Mouse (Mus musculus) 416B (cell line): Measurements from ENCODE around the gene Ripk3.

Source experiments
- DNase-seq: peaks from one replicate; pipeline ENCODE4 v3.0.0; 2011; ENCODE audit warnings: low read depth

The Ripk3 gene

DNA sequence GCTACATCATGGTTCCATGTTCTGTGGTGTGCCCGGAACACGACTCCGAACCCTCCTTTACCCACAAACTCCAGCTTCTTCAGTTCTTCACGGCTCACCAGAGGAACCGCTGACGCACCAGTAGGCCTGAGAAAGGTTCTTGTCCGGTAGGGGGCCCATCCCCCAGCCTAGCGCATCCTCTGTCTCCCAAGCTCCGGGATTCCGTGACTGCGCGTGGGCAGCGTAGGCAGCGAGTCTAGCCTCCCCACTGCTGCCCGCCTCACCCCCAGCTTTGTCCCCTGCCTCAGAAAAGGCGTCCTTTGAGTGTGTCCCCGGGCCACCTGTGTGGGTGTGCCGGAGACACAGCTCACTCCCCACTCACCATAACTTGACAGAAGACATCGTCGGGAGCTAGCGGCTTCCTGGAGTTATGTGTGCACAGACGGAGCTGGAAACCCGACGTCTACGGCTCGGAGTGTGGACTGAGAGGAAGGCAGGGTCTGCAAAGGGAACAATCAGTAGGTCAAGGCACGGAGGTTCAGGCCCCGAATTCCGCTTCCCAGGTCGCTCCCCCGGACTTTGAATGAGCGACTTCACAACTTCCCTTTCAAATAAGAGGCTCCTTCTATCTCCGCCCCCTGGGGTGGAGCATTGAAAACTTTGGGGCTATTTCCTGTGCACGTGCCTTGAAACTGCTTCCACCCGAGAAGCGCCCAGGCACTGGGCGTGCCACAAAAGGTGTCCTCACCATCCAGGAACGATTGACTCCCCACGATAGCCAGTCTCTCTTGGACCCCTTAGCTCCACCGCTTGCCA lies at the start of gene Ripk3:
TSS of gene Ripk3 (minus strand) at position 610 of the 795 bp plus-strand sequence.
- DNase-seq: peak; percentile 92

DNA sequence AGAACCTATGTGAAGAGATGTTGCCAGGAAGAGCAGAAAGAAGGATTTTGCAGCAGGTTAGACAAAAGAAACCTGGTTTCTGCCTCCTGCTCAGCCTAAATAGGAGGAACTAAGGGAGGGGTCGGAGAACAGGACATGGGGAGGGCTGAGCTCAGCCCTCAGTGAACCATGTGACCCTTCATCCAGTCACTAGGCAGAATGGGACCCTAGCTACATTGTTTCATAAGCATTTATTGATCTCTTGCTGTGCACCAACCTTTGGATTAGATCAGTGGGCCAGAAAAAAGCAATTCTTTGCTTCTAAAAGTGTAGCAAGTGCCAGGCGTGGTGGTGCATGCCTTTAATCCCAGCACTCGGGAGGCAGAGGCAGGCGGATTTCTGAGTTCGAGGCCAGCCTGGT lies 49.6 kb upstream of the Ripk3 start:
- DNase-seq: no peak

DNA sequence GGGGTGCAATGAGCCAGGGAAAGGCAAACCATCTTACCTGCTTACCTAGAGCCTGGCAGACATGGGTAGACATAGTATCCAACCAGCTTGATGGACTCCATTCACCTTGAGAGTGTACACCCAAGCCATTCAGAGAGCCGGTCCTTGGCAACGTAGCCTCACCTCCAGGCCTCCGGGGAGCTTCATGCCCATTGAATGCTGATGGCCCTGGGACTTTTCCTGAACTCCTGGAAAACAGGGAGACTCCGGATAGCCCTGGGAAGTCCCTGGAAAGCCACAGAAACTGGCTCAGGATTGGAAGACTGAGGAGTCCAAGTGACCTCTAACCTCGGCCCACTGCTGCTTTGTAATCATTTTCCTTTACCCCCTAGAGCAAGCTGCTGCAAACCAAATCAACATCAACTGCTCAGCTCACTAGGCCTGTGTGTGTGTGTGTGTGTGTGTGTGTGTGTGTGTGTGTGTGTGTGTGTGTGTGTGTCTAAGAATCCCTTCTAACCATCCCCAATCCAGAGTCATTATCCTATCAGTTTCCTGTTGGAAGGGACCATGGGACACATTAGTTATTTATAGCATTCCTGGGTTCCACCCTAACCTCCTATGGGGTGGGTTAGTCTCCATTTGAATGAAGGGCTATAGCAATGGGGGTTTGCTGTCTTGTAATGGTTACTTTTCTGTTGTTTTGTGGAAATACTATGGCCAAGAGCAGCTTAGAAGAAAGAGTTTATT lies 46.3 kb upstream of the Ripk3 start:
- no peak for DNase-seq

DNA sequence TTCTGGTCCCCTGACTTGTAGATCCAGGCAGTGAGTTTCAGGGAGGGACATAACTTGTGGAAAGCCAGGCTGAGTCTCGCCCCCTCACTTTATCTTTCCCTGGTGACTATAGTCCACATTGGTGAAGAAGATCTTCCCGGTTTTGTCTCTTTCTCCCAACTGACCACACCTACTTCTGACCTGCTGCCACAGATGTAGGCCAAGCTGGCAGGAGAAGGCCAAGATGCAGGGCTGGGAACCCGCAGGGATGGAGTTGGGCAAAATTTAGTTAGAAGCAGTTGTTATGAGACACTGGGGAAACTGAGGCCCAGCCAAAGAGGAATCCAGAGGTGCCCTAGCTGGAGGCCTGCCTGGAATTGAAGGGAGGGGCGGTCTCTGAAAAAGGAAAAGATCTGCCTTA lies 44.5 kb upstream of the Ripk3 start:
- no peak for DNase-seq

DNA sequence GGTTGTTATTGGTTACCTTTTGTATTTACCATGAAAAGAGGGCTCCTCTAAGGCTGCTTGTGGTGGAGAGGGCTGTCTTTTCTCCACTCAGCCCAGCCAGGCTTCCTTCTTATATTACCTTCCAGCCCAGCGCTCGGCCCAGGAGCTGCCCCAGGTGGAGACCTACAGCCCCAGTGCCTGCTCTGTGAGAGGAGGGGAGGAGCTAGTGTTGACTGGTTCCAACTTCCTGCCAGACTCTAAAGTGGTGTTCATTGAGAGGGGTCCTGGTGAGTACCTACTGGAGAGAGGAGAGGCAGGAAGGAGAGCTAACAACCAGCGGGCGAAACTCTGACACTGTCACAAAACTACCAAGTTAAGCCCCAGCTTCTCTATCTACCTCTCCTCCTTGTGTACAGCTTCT lies 41.7 kb upstream of the Ripk3 start:
- no peak for DNase-seq

DNA sequence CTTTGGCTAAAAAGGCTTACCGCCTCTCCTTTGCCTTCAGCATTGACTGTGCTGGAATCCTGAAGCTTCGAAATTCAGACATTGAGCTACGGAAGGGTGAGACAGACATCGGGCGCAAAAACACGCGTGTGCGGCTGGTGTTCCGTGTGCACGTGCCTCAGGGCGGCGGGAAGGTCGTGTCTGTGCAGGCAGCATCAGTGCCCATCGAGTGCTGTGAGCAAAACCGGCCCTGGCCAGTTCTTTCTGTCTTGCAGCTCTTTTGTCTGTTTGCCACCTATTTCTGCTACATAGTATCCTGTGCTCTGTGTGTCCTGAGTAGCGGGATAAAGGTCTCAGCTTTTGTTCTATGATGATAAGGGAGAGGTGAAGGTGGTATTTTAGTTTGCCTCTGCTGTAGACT lies 41.2 kb upstream of the Ripk3 start:
- DNase-seq: no peak

DNA sequence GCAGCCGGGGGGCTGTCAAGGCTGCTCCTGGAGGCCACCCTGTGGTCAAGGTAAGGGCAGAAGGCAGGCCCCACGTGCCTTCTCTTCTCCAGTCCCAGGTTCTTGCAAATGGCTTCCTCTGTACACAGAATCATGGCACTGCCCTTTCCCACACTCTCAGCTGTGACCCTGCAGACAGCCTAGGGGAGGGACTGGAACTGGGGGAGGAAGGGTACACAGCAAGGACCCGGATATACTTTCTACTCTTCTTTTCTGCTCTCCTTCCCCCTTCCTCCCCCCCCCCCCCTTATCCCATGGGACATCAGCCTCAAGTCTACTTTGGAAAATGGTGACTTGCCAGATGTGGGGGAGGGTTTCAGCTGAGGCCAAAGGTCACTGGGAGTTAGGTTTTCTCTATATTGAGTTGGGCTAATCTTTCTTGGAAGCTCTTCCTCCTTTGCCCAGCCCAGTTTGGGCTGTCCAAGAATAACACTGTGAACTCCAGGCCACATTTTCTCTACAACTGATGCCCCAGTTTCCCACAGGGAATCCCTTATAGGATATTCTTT lies 40.1 kb upstream of the Ripk3 start:
- no peak for DNase-seq

DNA sequence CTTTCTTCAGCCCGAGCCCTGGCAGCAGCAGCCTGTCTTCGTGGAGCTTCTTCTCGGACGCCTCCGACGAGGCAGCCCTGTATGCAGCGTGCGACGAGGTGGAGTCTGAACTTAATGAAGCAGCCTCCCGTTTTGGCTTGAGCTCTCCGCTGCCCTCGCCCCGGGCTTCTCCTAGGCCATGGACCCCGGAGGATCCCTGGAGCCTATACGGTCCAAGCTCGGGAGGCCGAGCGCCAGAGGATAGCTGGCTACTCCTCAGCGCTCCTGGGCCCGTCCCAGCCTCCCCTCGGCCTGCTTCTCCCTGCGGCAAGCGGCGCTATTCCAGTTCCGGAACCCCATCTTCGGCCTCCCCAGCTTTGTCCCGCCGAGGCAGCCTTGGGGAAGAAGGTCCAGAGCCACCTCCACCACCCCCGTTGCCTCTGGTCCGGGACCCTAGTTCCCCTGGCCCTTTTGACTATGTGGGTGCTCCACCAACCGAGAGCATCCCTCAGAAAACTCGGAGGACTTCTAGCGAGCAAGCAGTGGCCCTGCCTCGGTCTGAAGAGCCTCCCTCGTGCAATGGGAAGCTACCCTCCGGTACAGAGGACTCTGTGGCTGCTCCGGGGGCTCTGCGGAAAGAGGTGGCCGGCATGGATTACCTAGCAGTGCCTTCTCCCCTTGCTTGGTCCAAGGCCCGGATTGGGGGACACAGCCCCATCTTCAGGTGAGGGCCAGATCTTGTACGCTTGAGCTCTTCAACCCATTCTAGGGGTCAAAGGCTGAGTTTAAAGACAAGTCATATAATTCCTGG lies 38.1 kb upstream of the Ripk3 start:
- no peak for DNase-seq

DNA sequence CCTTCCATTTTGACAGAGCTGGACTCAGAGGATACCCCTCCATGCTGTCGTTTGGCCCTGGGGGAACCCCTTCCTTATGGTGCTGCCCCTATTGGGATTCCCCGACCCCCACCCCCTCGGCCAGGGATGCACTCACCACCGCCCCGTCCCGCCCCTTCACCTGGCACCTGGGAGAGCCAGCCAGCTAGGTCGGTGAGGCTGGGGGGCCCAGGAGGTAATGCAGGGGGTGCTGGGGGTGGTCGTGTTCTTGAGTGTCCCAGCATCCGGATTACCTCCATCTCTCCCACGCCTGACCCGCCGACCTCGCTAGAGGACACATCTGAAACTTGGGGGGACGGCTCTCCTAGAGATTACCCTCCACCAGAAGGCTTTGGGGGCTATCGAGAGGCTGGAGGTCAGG lies 37.5 kb upstream of the Ripk3 start:
- no peak for DNase-seq

DNA sequence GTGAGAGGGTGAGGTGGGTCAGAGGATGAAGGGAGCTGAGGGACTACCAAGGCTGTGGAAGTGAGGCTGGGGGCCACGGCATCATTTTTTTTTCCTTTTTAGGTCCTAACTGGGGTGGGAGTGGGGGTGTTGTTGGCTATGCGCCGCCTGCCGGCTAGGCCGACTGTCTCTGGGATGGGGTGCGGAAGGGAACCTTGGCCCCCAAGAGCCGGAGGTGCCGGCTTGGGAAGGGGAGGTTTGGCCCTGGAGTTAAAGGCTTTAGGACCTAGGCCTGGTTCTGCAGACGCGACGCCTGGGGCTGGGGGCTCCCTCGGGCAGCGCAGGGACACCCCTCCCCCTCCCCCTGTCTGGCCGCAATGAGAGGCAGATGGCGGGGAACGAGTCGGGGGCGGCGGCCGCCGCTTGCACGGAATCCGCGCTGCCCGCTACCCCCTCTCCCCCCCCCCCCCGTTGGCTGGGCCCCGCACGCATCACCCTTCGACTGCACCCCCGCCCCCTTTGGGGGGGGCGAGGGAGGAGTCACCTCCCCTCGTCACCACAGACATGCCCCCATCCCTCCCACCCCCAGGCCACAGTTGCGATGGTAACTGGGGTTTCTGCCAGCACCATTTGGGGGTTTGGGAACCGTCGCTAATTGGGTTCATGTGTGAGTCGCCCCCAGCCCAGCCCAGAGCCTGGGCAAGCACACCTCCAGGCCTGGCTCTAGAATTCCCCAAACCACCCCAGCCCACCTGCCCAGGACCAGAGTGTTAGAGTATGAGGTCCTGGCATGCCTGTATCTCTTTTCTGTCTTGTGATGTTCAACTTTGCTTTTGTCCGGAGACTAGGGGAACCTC lies 36.8 kb upstream of the Ripk3 start:
- no peak for DNase-seq

DNA sequence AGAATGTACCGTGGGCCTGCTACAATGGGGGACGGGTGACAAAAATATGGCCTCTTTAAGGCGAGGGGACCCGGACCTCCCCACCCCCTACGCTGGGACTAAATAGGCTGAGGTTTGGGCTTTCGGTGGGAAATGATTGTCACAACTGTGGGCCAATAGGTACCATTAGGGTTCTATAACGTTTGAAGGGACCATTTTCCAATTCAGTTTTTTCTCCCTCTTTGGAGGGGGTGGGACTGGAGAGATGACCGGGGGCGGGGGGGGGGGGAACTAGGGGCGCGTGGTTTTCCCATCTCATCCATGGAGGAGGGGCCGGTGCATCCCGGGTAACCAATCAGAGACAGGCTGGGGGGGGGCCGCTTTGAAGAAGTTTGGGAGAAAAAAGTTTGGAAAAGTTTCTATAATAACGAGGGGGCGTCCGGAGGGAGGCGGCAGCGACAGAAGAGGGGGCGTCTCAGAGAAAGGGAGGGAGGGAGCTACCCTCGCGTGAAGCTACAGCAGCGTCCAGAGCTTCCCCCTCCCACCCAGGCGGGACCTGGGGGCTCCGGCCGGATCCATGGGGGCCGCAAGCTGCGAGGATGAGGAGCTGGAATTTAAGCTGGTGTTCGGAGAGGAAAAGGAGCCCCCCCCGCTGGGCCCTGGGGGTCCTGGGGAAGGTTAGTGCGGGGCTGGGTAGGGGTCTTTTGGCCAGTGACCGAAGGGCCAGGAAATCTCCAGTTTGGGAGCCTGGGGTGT lies 36.0 kb upstream of the Ripk3 start:
- no peak for DNase-seq

DNA sequence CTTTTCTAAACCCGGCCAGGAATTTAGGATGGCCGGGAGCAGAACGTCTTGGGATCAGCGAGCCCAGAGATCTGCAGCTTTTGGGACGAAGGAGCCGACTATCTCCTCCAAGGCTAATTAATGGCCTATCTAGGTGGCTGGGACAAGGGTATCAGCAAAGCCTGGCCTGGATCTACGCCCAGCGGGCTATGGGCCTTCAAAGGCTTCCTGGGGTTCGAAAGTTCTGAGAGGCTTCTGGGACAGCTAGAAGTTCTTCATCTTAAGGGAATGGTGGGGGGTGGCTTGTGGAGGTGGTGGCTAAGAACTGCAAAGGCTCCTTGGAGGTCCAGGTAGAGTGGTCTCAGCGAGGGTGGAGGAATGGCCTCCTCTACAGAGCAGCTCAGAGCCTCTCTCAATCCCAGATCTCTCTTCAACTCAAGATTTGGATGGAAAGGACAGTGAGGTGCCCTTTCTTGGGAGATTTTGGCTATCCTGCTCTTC lies 35.4 kb upstream of the Ripk3 start:
- DNase-seq: no peak

DNA sequence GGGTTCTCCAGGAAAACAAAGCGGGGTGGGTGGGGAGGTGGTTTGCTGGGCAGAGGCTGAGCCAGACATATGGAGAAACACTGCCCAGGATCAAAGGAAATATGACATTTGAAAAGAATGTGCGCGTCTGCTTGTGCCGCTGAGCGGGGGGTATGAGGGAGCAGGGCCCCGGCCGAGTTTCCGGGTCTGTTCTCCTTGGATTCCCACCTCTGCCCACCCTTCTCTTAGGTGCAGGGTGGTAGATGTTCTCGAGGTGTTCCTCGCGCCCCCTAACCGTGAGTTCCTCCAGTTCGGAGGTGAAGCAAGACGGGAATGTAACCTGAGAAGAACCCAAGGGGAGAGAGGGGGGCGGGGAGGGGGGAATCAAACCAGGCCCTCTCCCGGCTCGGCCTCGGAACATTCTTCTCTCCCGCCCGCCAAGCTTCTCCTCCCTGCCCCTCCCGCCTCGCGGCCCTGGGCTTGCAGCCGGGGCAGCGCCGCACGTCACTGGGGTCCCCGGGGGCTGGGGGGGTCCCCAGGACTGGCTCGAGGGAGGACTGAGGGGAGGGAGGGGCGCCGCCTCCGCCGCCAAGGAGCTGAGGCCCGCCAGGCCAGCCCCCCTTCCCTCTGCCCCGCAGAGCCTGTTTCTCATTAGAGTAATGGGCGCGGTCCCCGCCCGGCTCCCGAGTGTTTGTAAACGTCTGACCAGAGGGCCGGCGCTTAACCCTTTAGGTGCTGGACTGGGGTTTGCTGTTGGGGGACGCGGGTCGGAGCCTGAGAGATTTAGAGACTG lies 34.5 kb upstream of the Ripk3 start, which contains the start of gene Nfatc4:
TSS of gene Nfatc4 (plus strand) at position 154 of the 772 bp plus-strand sequence.
- DNase-seq: peak; percentile 59

DNA sequence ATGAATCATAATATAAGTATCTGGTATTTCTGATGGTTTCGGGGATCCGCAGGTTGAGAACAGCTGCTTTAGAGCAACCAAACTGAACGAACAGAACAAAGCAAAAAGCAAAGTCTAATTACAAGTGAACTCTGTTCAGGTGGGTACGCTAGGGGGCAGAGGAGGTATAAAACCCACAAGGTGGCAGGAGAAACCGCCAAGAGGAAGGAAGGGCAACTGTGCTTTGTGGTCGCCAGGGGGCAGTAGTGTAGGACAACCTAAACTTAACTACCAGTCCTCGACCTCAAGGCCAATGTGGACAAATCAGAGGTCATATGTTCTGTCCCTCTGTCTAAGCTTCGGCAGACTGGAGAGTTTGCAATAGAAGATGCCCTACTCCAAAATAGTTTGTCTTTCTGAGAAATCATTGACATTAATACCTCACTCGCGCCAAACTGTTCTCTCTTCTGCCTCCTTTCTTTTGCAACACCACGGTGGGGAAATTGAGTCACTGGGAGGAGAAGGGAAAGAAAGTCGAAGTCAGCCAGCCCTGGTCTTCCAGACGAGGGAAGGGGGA lies 33.8 kb upstream of the Ripk3 start:
- peak; percentile 95 for DNase-seq

DNA sequence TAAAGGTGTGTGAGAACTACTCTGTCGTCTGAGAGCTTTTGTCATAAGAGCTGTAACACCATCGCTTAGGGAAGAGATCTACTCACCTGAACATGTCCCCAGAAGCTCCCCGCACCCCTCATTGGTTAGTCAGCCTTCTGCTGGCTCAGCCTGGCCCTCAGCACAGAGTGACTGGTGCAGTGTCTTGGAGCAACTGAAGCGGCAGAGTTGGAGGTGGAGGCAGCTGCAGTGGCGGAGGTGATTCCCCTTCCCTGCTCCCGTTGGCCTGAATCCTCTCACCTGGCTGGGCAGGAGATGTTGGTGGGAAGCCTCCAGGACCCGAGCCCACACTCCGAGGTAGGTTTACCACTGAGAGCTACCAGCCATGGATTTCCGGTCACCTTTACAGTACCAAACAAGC lies 31.9 kb upstream of the Ripk3 start:
- DNase-seq: no peak

DNA sequence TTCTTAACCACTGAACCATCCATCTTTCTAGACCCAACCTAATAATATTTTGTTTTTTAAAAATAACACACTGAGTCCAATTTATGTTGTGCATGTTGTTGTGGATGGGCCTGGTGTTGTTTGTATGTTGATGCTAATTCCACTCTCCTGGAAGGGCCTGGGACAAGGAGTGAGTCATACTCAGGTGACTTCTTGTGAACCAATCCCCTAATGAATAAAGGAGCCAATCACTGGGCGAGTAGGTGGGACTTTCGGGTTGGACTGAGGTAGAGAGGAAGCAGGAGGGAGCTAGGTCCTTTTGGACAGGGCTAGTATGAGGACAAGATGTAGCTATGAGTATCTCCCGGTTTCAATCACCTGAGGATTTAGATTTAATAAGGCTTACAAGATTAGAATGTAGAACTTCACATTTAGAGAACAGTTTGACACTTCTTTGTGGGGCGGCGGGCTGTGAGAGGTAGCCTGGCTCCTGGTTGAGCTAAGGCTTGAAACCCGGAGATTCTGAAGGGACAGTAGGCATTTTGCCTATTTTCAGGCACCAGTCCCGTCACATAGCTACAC lies 31.3 kb upstream of the Ripk3 start:
- DNase-seq: peak; percentile 32

DNA sequence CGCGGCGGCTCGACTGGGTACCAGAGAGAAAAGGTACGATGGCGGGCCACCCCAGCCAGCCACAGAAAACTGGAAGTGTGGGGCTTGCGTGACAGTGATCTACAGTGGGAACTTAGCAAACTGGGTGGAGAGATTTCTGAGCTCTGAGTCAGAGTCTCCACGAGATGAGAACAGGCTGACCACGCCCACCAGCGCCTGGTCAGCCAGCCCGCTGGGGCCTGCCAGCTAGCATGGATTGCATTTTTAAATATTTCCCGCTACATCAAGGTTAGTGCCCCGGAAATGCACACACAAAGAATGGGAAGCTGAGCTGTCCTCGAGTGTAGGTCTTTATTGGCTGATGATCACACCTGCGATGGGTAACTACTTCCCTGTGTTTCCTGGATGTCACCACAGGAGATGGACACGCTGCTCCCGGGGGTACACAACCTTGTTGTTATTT lies 26.7 kb upstream of the Ripk3 start:
- DNase-seq: peak; percentile 31

DNA sequence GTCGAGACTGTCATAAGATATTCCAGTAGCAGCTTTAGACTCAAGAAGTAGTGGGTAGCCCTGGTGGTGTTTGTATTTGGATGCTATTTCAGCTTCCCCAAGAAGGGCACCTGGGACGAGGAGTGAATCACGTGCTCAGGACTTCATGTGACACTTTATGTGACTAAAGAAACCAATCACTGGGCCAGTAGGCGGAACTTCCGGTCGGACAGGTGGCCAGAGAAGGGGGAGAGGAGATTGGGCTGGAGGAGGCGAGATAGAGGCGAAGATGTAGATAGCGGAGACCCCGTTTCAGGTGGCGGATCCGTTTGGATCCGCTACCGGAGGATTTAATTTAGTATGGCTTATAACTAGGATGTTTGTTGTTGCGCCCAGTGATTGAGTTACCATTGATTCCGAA lies 26.2 kb upstream of the Ripk3 start:
- DNase-seq: no peak
